Mouse (Mus musculus) stomach, embryonic 15.5 days (tissue): Measurements from ENCODE around the gene Galk1. TPM values are rescaled to one million over a fixed set of nuclear protein-coding genes. Genes with fewer than 3 reads are reported as not detected.
A peak's percentile ranks its signal among the peaks of the same experiment; 100 is the strongest.

ENCODE experiments used
- ATAC-seq: fragments of 200-750 bp; cut with Nextera tagmentation; 2 replicates; pipeline ENCODE4 v1.8.0; 2017; ENCODE audit warnings: low read depth, moderate number of reproducible peaks, moderate TSS enrichment; ENCODE audit not compliant: insufficient read depth, low FRiP score
- H3K27ac ChIP-seq: fragments of 300-500 bp; sonication (generic); 2 replicates; pipeline ENCODE4 v1.5.1; 2015; ENCODE audit warnings: mild to moderate bottlenecking, inconsistent platforms
- H3K27me3 ChIP-seq: fragments of 300-500 bp; sonication (generic); replicated peaks from 2 replicates; pipeline ENCODE4 v1.6.1; 2015; ENCODE audit warnings: inconsistent platforms
- H3K36me3 ChIP-seq: fragments of 300-500 bp; sonication (generic); 2 replicates; pipeline ENCODE4 v1.6.1; 2015; ENCODE audit warnings: inconsistent platforms
- H3K4me1 ChIP-seq: fragments of 300-500 bp; sonication (generic); 2 replicates; pipeline ENCODE4 v1.6.1; 2015; ENCODE audit warnings: inconsistent platforms
- H3K4me2 ChIP-seq: fragments of 300-500 bp; sonication (generic); 2 replicates; pipeline ENCODE4 v1.6.1; 2015; ENCODE audit warnings: mild to moderate bottlenecking, inconsistent platforms
- H3K4me3 ChIP-seq: fragments of 300-500 bp; sonication (generic); replicated peaks from 2 replicates; pipeline ENCODE4 v1.5.1; 2015; ENCODE audit warnings: inconsistent platforms
- H3K9ac ChIP-seq: fragments of 300-500 bp; sonication (generic); 2 replicates; pipeline ENCODE4 v1.6.1; 2015; ENCODE audit warnings: inconsistent platforms
- H3K9me3 ChIP-seq: fragments of 300-500 bp; sonication (generic); 2 replicates; pipeline ENCODE4 v1.6.1; 2016; ENCODE audit warnings: inconsistent platforms
- WGBS: fragments of 180-500 bp; shearing (Covaris S2); methylation state at CpG from one replicate; pipeline ENCODE4 v1.1.7; 2015; 5-methylcytosine and 5-hydroxymethylcytosine counted together
- polyA plus RNA-seq: library from polyadenylated mRNA; unstranded; fragments of >200 nt; fragmentation: Nextera tagmentation; extraction: Ambion mirVana; gene quantifications from 2 replicates; pipeline ENCODE4 v1.2.1, GENCODE M21; 2015

Galk1 gene
- polyA plus RNA-seq = 186 and 208 TPM in 2 replicates

DNA sequence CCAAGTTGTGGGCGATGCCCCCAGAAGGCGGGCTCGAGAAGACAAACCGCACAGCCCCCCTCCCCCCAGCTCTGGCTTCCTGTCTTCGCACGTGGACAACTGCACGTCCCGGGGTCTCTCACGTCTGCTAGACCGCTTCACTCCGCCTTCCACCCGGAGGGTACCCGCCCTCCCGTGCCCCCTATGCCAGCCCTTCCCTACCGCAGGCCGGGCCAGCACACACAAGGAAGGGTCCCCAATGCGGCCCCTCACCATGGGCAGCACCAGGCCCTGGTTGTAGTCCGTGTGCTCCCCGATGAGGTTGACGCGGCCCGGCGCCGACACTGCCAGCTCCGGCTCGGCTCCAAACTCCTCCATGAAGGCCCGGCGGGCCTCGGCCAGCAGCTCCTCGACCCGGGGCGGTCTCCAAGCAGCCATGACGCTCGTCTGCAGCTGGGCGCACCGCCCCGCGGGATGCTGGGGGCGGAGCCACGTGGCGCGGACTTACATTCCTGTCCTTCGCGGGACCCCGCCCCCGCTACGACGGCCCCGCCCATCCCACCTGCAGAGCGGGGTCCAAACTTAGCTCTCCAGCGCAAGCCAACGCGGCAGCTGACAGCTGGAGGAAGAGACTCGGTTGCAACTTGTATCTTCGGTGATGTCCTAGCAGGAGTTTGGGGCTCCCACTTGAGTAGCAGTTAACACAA is at the start of gene Galk1:
Gene Galk1 (minus strand): TSS at position 458 of the 686 bp plus-strand sequence.
- peaks cover 12% of the 10 kb centered on the region; the same call in 1 of the 2 replicates for H3K4me1 ChIP-seq
- H3K27ac ChIP-seq = peak within 1 kb of the TSS; percentile 94
- H3K4me3 ChIP-seq = peak within 1 kb of the TSS; percentile 67
- H3K27me3 ChIP-seq = no peaks in the 10 kb centered on the region
- peak within 1 kb of the TSS; percentile 76 for H3K9ac ChIP-seq
- H3K36me3 ChIP-seq = peaks cover 9% of the 10 kb centered on the region; the same call in 1 of the 2 replicates
- H3K4me2 ChIP-seq = peak within 1 kb of the TSS; percentile 84
- under 1% methylated on average over 55 of the region's 55 CpGs for WGBS
- H3K9me3 ChIP-seq = no peaks in the 10 kb centered on the region
- peak; percentile 85 for ATAC-seq

DNA sequence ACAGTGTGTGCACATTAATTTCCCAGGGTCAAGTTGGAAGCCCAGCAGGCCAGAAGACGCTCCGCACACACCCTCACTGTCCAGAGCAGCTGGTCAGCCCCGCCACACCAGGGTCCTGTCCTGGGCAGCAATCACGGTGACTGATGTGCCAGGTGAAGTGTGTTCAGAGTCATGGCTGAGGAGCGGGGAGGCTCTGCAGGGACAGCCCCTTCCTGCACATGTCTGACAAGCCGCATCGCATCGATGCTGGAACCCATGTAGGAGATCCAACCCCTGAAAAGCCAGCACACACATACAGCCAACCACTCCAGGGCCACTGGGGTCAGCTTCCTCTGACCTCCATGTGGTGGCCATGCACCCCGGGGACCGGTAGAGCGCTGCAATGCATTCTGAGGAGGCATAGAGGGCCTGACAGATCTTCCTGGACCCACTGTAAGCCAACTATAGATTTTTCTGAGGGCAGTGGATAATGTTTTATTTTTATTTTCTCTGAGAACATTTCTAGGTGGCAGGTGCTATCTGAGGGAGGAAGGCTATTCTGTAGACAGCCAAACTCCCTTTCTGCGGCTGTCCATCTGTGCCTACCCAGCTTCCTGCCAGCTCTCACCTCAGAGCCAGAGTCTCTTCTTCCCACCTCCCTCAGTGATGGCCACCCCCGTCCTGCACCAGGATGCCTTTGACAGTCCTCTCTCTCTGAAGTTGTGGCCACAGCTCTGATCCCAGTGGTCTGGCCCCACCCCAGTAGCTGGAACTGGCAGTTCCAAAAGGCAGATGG is 49.3 kb upstream of the Galk1 start:
- ATAC-seq = no peak
- peaks cover 37% of the 10 kb centered on the region for H3K36me3 ChIP-seq
- 84% methylated on average over 13 of the region's 13 CpGs for WGBS
- H3K27ac ChIP-seq = no peak overlapping the region
- no peak overlapping the region for H3K4me2 ChIP-seq
- H3K4me3 ChIP-seq = no peak overlapping the region
- H3K27me3 ChIP-seq = no peaks in the 10 kb centered on the region
- no peaks in the 10 kb centered on the region for H3K4me1 ChIP-seq
- H3K9me3 ChIP-seq = no peaks in the 10 kb centered on the region
- no peak overlapping the region for H3K9ac ChIP-seq

- ATAC-seq = no peak; the same call in 1 of the 2 replicates
- no peaks in the 10 kb centered on the region for H3K4me1 ChIP-seq
- WGBS = 65% methylated on average over 9 of the region's 9 CpGs
- H3K27me3 ChIP-seq = no peaks in the 10 kb centered on the region
- H3K36me3 ChIP-seq = peaks cover 47% of the 10 kb centered on the region
- no peak overlapping the region for H3K4me2 ChIP-seq
- H3K9ac ChIP-seq = no peak overlapping the region
- H3K9me3 ChIP-seq = no peaks in the 10 kb centered on the region
- no peak overlapping the region for H3K4me3 ChIP-seq
- no peak overlapping the region for H3K27ac ChIP-seq
Observed at GRCm38 (mm10) chr11:116060596-116060995, 48.1 kb upstream of the Galk1 start.

GRCm38 (mm10) chr11:116059691-116060025 is 47.1 kb upstream of the Galk1 start:
- H3K4me1 ChIP-seq = no peaks in the 10 kb centered on the region
- no peaks in the 10 kb centered on the region for H3K9me3 ChIP-seq
- WGBS = 89% methylated on average over 11 of the region's 11 CpGs
- no peaks in the 10 kb centered on the region for H3K27me3 ChIP-seq
- peaks cover 55% of the 10 kb centered on the region for H3K36me3 ChIP-seq
- H3K27ac ChIP-seq = no peak overlapping the region
- no peak overlapping the region for H3K4me3 ChIP-seq
- no peak for ATAC-seq
- no peak overlapping the region for H3K9ac ChIP-seq
- H3K4me2 ChIP-seq = no peak overlapping the region

DNA sequence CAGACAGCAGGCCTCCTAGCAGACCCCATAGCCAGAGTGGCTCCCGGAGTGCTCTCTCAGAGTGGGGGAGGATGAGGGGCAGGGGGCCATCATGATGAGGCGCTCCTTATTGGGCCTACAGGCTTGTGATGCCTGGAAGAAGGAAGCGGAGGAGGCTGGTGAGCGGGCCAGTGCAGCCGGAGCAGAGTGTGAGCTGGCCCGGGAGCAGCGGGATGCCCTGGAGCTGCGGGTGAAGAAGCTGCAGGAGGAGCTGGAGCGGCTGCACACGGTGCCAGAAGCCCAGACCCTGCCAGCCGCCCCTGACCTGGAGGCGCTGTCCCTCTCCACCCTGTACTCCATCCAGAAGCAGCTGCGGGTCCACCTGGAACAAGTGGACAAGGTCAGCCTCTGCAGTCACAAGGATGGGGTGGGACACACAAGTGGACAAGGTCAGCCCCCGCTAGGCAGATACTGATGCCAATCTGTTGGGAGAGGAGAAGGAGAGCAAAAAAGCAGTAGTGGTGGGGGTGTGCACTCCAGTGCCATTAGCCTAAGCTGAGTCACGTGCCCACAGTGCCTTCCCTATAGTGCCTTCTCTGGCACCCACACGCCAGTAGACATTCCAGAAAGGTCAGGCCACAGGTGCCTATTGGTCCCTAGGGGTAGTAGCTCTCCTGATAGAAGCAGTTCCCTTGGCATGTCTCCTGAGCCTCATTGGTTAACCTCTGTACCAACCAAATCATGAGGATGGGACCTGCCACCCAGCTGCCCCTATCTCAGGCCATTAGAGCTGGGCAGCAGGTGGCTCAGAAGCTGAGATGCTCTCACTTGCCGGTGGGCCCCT is 46.6 kb upstream of the Galk1 start:
- H3K27me3 ChIP-seq = no peaks in the 10 kb centered on the region
- H3K4me2 ChIP-seq = no peak overlapping the region
- H3K4me1 ChIP-seq = no peaks in the 10 kb centered on the region
- peaks cover 57% of the 10 kb centered on the region for H3K36me3 ChIP-seq
- H3K27ac ChIP-seq = no peak overlapping the region
- 88% methylated on average over 17 of the region's 17 CpGs for WGBS
- H3K4me3 ChIP-seq = no peak overlapping the region
- H3K9me3 ChIP-seq = no peaks in the 10 kb centered on the region
- no peak for ATAC-seq
- H3K9ac ChIP-seq = no peak overlapping the region

DNA sequence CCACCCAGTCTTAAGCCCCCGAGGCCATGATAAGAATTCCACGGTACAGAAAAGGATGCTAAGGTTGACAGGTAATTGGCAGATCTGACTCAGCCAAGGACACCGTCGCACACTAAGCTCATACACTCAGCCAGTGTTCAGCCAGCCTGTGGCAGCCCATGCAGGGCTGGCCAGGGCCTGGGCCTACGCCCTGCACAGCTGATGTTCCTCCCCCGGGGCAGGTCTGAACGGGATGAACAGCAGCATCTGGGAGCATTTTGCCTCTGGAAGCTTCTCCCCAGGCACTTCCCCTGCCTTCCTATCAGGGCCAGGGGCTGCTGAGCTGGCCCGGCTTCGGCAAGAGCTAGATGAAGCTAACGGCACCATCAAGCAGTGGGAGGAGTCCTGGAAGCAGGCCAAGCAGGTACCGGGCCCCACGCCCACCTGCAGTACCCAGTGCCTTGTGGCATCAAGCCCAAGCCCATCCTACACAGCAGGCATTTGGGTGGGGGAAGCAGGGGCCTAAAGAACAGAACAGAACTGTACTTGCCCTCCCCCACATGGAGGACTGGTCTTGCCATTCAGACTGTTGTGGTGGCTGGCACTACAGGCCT is 45.6 kb upstream of the Galk1 start:
- no peaks in the 10 kb centered on the region for H3K9me3 ChIP-seq
- no peaks in the 10 kb centered on the region for H3K27me3 ChIP-seq
- no peak overlapping the region for H3K27ac ChIP-seq
- H3K36me3 ChIP-seq = peaks cover 66% of the 10 kb centered on the region
- H3K4me3 ChIP-seq = no peak overlapping the region
- 68% methylated on average over 12 of the region's 12 CpGs for WGBS
- H3K4me2 ChIP-seq = no peak overlapping the region
- no peaks in the 10 kb centered on the region for H3K4me1 ChIP-seq
- H3K9ac ChIP-seq = no peak overlapping the region
- ATAC-seq = no peak

DNA sequence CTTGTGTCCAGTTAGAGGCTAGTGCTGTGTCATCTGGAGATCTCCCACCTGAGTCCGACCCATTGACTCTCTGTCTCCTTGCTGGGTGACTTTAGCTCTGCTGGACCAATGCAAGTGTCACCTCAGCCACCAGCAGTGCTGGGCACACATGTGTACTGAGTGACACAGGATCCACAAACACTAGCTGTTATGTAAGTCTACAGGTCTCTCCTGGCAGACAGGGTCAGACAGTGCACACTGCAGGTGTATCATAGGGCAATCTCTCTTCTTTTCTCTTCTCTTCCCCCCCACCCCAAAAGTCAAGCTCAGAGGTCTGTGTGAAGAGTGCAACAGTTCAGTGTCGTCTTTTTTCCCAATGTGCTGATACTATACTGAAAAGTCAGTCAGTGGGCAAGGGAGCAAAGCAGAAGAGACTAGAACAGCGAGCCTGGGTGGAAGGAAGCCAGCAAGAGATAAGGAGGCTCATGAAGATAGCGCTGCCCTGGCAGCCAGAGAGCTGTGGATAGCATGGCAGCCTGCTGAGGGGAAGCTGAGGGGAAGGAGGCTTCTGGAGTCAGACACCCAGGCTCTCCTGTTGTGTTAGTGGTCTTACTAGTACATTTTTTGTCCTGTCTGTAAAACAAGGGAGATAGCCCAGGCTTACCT is 44.8 kb upstream of the Galk1 start:
- WGBS = 81% methylated on average over 4 of the region's 4 CpGs

DNA sequence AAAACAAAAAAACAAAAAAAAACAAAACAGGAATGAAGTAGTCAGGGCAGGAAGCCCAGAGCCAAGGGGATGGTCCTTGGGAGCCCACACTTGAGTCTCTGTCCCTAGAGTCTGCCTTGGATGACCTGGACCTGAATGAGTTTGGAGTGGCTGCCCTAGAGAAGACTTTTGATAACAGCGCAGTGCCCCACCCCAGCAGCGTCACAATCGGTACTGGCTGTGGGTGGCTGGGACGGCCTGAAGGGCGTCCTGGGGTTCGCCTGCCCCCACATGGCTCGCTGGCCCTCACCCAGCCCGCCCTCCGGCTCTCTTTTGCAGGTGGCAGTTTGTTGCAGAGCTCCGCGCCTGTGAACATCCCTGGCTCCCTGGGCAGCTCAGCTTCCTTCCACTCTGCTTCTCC is 43.4 kb upstream of the Galk1 start:
- Histone ChIP-seq H3K4me2 (no peak overlapping the region), H3K4me3 (no peak overlapping the region), H3K9ac (no peak overlapping the region), H3K36me3 (peaks cover 83% of the 10 kb centered on the region), H3K27ac (no peak overlapping the region), H3K9me3 (no peaks in the 10 kb centered on the region), H3K4me1 (no peaks in the 10 kb centered on the region), H3K27me3 (no peaks in the 10 kb centered on the region)
- WGBS = 88% methylated on average over 11 of the region's 11 CpGs
- ATAC-seq = no peak

More for the DNA sequence above, 44.8 kb upstream of the Galk1 start:
- no peak for ATAC-seq
- Histone ChIP-seq H3K4me1 (no peaks in the 10 kb centered on the region), H3K4me2 (no peak overlapping the region), H3K4me3 (no peak overlapping the region), H3K36me3 (peaks cover 74% of the 10 kb centered on the region), H3K9me3 (no peaks in the 10 kb centered on the region), H3K9ac (no peak overlapping the region), H3K27me3 (no peaks in the 10 kb centered on the region), H3K27ac (no peak overlapping the region)

- H3K4me3 ChIP-seq = no peak overlapping the region
- ATAC-seq = no peak
- H3K36me3 ChIP-seq = peaks cover 90% of the 10 kb centered on the region
- no peak overlapping the region for H3K4me2 ChIP-seq
- 91% methylated on average over 9 of the region's 9 CpGs for WGBS
- no peak overlapping the region for H3K9ac ChIP-seq
- no peaks in the 10 kb centered on the region for H3K27me3 ChIP-seq
- H3K9me3 ChIP-seq = no peaks in the 10 kb centered on the region
- no peaks in the 10 kb centered on the region for H3K4me1 ChIP-seq
- no peak overlapping the region for H3K27ac ChIP-seq
Observed at GRCm38 (mm10) chr11:116053510-116054229, 41.2 kb upstream of the Galk1 start.

- no peak overlapping the region for H3K4me3 ChIP-seq
- no peak for ATAC-seq
- H3K27ac ChIP-seq = no peak overlapping the region
- H3K9me3 ChIP-seq = no peaks in the 10 kb centered on the region
- H3K27me3 ChIP-seq = no peaks in the 10 kb centered on the region
- WGBS = 82% methylated on average over 4 of the region's 4 CpGs
- H3K9ac ChIP-seq = no peak overlapping the region
- peaks cover 75% of the 10 kb centered on the region for H3K36me3 ChIP-seq
- H3K4me2 ChIP-seq = no peak overlapping the region
- H3K4me1 ChIP-seq = no peaks in the 10 kb centered on the region
Observed at GRCm38 (mm10) chr11:116050196-116050595, 37.7 kb upstream of the Galk1 start.

DNA sequence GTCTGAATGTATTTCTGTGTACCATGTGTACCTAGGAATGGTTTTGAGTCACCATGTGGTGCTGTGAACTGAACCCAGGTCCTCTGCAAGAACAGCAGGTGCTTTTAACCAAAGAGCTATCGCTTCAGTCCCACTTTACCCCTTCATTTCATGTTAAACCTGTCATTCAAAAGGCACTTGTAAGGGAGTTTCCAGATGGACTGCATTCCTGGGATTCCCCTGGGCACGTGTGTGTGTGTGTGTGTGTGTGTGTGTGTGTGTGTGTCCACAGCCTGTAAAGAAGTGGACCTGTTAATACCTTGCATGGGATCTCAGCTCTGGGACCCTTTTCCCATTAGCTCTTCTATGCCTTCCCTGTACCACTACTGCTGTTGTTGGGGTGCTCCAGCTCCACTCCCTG is 37.1 kb upstream of the Galk1 start:
- H3K4me2 ChIP-seq = no peak overlapping the region
- no peak overlapping the region for H3K4me3 ChIP-seq
- peaks cover 70% of the 10 kb centered on the region for H3K36me3 ChIP-seq
- 64% methylated on average over 2 of the region's 2 CpGs for WGBS
- H3K4me1 ChIP-seq = no peaks in the 10 kb centered on the region
- H3K27ac ChIP-seq = no peak overlapping the region
- no peak for ATAC-seq
- H3K27me3 ChIP-seq = no peaks in the 10 kb centered on the region
- no peak overlapping the region for H3K9ac ChIP-seq
- no peaks in the 10 kb centered on the region for H3K9me3 ChIP-seq
